Mouse (Mus musculus): ENCODE results near the gene Actl6a.
"Not testable (repeated sequence)": the region's sequence is repeated elsewhere in the genome, so short reads cannot be mapped to it uniquely, and the experiment has no call there.

Gene Actl6a

GRCm38 (mm10) chr3:32705647-32706348, at the start of gene Actl6a:
Gene Actl6a (plus strand): TSS chr3:32706298.
- not testable (repeated sequence) for DNase-seq (ENCODE audit: low read depth, low spot score)

- DNase-seq (ENCODE audit: low read depth, low spot score) = no peak
Observed at GRCm38 (mm10) chr3:32656398-32656994, 49.6 kb upstream of the Actl6a start.

GRCm38 (mm10) chr3:32658401-32658800, 47.7 kb upstream of the Actl6a start:
- DNase-seq (ENCODE audit: low read depth, low spot score) = no peak

- no peak for DNase-seq (ENCODE audit: low read depth, low spot score)
Observed at GRCm38 (mm10) chr3:32658821-32659220, 47.3 kb upstream of the Actl6a start.

GRCm38 (mm10) chr3:32659506-32659905, 46.6 kb upstream of the Actl6a start:
- DNase-seq (ENCODE audit: low read depth, low spot score) = peak; percentile 10

GRCm38 (mm10) chr3:32660276-32660675, 45.8 kb upstream of the Actl6a start:
- DNase-seq (ENCODE audit: low read depth, low spot score) = peak; percentile 70

- DNase-seq (ENCODE audit: low read depth, low spot score) = peak; percentile 9
Observed at GRCm38 (mm10) chr3:32660831-32661555, 45.1 kb upstream of the Actl6a start.

- DNase-seq (ENCODE audit: low read depth, low spot score) = no peak
Observed at GRCm38 (mm10) chr3:32661556-32661930, 44.6 kb upstream of the Actl6a start.

GRCm38 (mm10) chr3:32668256-32668959, 37.7 kb upstream of the Actl6a start:
- DNase-seq (ENCODE audit: low read depth, low spot score) = peak; percentile 51

GRCm38 (mm10) chr3:32669211-32669610, 36.9 kb upstream of the Actl6a start:
- DNase-seq (ENCODE audit: low read depth, low spot score) = peak; percentile 76

- no peak for DNase-seq (ENCODE audit: low read depth, low spot score)
Observed at GRCm38 (mm10) chr3:32670196-32670595, 35.9 kb upstream of the Actl6a start.

GRCm38 (mm10) chr3:32673151-32673550, 32.9 kb upstream of the Actl6a start:
- no peak for DNase-seq (ENCODE audit: low read depth, low spot score)

- DNase-seq (ENCODE audit: low read depth, low spot score) = no peak
Observed at GRCm38 (mm10) chr3:32676393-32676792, 29.7 kb upstream of the Actl6a start.

GRCm38 (mm10) chr3:32682910-32683531, 23.1 kb upstream of the Actl6a start:
- no peak for DNase-seq (ENCODE audit: low read depth, low spot score)

- no peak for DNase-seq (ENCODE audit: low read depth, low spot score)
Observed at GRCm38 (mm10) chr3:32684631-32685030, 21.5 kb upstream of the Actl6a start.

- no peak for DNase-seq (ENCODE audit: low read depth, low spot score)
Observed at GRCm38 (mm10) chr3:32686537-32686936, 19.6 kb upstream of the Actl6a start.

- no peak for DNase-seq (ENCODE audit: low read depth, low spot score)
Observed at GRCm38 (mm10) chr3:32687156-32687555, 18.9 kb upstream of the Actl6a start.

- DNase-seq (ENCODE audit: low read depth, low spot score) = no peak
Observed at GRCm38 (mm10) chr3:32689567-32689999, 16.5 kb upstream of the Actl6a start.

- no peak for DNase-seq (ENCODE audit: low read depth, low spot score)
Observed at GRCm38 (mm10) chr3:32690008-32690407, 16.1 kb upstream of the Actl6a start.

- no peak for DNase-seq (ENCODE audit: low read depth, low spot score)
Observed at GRCm38 (mm10) chr3:32690901-32691300, 15.2 kb upstream of the Actl6a start.

- DNase-seq (ENCODE audit: low read depth, low spot score) = no peak
Observed at GRCm38 (mm10) chr3:32691841-32692240, 14.3 kb upstream of the Actl6a start.

- peak; percentile 54 for DNase-seq (ENCODE audit: low read depth, low spot score)
Observed at GRCm38 (mm10) chr3:32694211-32694610, 11.9 kb upstream of the Actl6a start.

Data from brain, adult 2 months (tissue).